Mouse (Mus musculus) layer of hippocampus, adult 9-11 months (tissue): ENCODE results near the gene Usp46.
"Not testable (repeated sequence)": the region's sequence is repeated elsewhere in the genome, so short reads cannot be mapped to it uniquely, and the experiment has no call there.

Experiments
- DNase-seq: peaks from one replicate; pipeline ENCODE4 v3.0.0; 2022

Usp46 gene

GRCm38 (mm10) chr5:74067831-74068713 is at the start of gene Usp46:
TSS of gene Usp46 (minus strand) at chr5:74068431.
- peak; percentile 69 for DNase-seq

- peak; percentile 34 for DNase-seq
These were observed 45.9 kb upstream of the Usp46 start for GRCm38 (mm10) chr5:74113961-74114689.

GRCm38 (mm10) chr5:74105445-74105844 is 37.2 kb upstream of the Usp46 start:
- DNase-seq, result no peak

- DNase-seq, result no peak
These were observed 33.5 kb upstream of the Usp46 start for GRCm38 (mm10) chr5:74101761-74102160.

GRCm38 (mm10) chr5:74099046-74099445 is 30.8 kb upstream of the Usp46 start:
- no peak for DNase-seq

- no peak for DNase-seq
These were observed 29.6 kb upstream of the Usp46 start for GRCm38 (mm10) chr5:74097854-74098220.

GRCm38 (mm10) chr5:74097116-74097853 is 29.1 kb upstream of the Usp46 start:
- DNase-seq, result no peak

- DNase-seq, result no peak
These were observed 27.8 kb upstream of the Usp46 start for GRCm38 (mm10) chr5:74096060-74096459.

GRCm38 (mm10) chr5:74095611-74096010 is 27.4 kb upstream of the Usp46 start:
- no peak for DNase-seq

- no peak for DNase-seq
These were observed 26.7 kb upstream of the Usp46 start for GRCm38 (mm10) chr5:74094841-74095437.

- no peak for DNase-seq
These were observed 25.6 kb upstream of the Usp46 start for GRCm38 (mm10) chr5:74093556-74094428.

GRCm38 (mm10) chr5:74092833-74093555 is 24.8 kb upstream of the Usp46 start:
- peak; percentile 98 for DNase-seq

GRCm38 (mm10) chr5:74092481-74092832 is 24.2 kb upstream of the Usp46 start:
- DNase-seq, result no peak

- DNase-seq, result no peak
These were observed 21.4 kb upstream of the Usp46 start for GRCm38 (mm10) chr5:74089643-74090042.

GRCm38 (mm10) chr5:74081756-74082155 is 13.5 kb upstream of the Usp46 start:
- DNase-seq, result no peak

GRCm38 (mm10) chr5:74078861-74079615 is 10.8 kb upstream of the Usp46 start:
- DNase-seq, result no peak

- no peak for DNase-seq
These were observed 10.2 kb upstream of the Usp46 start for GRCm38 (mm10) chr5:74078400-74078799.

GRCm38 (mm10) chr5:74077959-74078358 is 9.7 kb upstream of the Usp46 start:
- no peak for DNase-seq

GRCm38 (mm10) chr5:74076759-74077158 is 8.5 kb upstream of the Usp46 start:
- no peak for DNase-seq

- DNase-seq, result not testable (repeated sequence)
These were observed 2.3 kb upstream of the Usp46 start for GRCm38 (mm10) chr5:74070564-74070963.
